ENCODE assay signal across 7 mouse cellular contexts in genomic region chr17:8283526-8284253, GRCm38 (mm10). TPM values are rescaled to one million over a fixed set of nuclear protein-coding genes. Genes with fewer than 3 reads are reported as not detected.
DNase-seq lines count a peak whose midpoint lies in the region; ATAC-seq and TF ChIP-seq lines count a peak whose summit lies in the region.

No protein-coding gene starts in this region.

- peak overlapping the region; percentile 83 for H3K4me3 ChIP-seq in embryonic facial prominence, embryonic 11.5 days (ENCODE audit: low read depth, low read length)
- peak overlapping the region; percentile 73 for H3K4me3 ChIP-seq in kidney, adult 2 months (ENCODE audit: insufficient read depth, low read depth, low read length)
- peak overlapping the region; percentile 83 for H3K4me3 ChIP-seq in limb, embryonic 12.5 days (replicated peaks)
- H3K4me3 ChIP-seq in midbrain, embryonic 15.5 days, result peak overlapping the region; percentile 93
- peak overlapping the region; percentile 91 for H3K4me3 ChIP-seq in spleen, adult 2 months (ENCODE audit: extremely low read depth, insufficient read depth, insufficient read length)

- under 1% methylated on average over 68 of the region's 77 CpGs for WGBS in embryonic facial prominence, embryonic 11.5 days
- under 1% methylated on average over 77 of the region's 77 CpGs for WGBS in kidney, adult 2 months
- WGBS in limb, embryonic 12.5 days, result under 1% methylated on average over 77 of the region's 77 CpGs
- WGBS in midbrain, embryonic 15.5 days, result under 1% methylated on average over 77 of the region's 77 CpGs
- under 1% methylated on average over 77 of the region's 77 CpGs for WGBS in spleen, adult 2 months

- no peaks in the 10 kb centered on the region; the same call in 1 of the 2 replicates for H3K27me3 ChIP-seq in embryonic facial prominence, embryonic 11.5 days (ENCODE audit: control insufficient read depth, insufficient read depth, low read length)
- no peaks in the 10 kb centered on the region for H3K27me3 ChIP-seq in kidney, adult 2 months (replicated peaks; ENCODE audit: control insufficient read depth, insufficient read depth, low read length)
- peaks cover 5% of the 10 kb centered on the region; the same call in 1 of the 2 replicates for H3K27me3 ChIP-seq in limb, embryonic 12.5 days
- no peaks in the 10 kb centered on the region for H3K27me3 ChIP-seq in midbrain, embryonic 15.5 days (replicated peaks)
- no peaks in the 10 kb centered on the region for H3K27me3 ChIP-seq in spleen, adult 2 months (ENCODE audit: control insufficient read depth, insufficient read depth, low read length)

- DNase-seq in adrenal gland, postnatal 14 days, result peak; percentile 98
- DNase-seq in embryonic facial prominence, embryonic 11.5 days (ENCODE audit: low spot score), result peak; percentile 96
- DNase-seq in heart, adult 18-20 months, result peak; percentile 95 to 98
- DNase-seq in kidney, adult 2 months, result peak; percentile 98
- peak; percentile 90 to 95 for DNase-seq in spleen, adult 2 months (ENCODE audit: low read depth in 1 of 2, low spot score in 2 of 2)

- TF ChIP-seq POLR2A in kidney, adult 2 months (IDR thresholded peaks at IDR 0.05; ENCODE audit: low read depth, low read length), result peak; percentile 92
- TF ChIP-seq POLR2A in spleen, adult 2 months (IDR thresholded peaks at IDR 0.05; ENCODE audit: low read depth, low read length), result peak; percentile 61

- H3K36me3 ChIP-seq in embryonic facial prominence, embryonic 11.5 days (replicated peaks; ENCODE audit: control insufficient read depth, insufficient read depth, low read depth, low read length), result no peaks in the 10 kb centered on the region
- no peaks in the 10 kb centered on the region; the same call in 1 of the 2 replicates for H3K36me3 ChIP-seq in kidney, adult 2 months (ENCODE audit: control insufficient read depth, insufficient read depth, low read length)
- H3K36me3 ChIP-seq in limb, embryonic 12.5 days, result no peaks in the 10 kb centered on the region
- H3K36me3 ChIP-seq in midbrain, embryonic 15.5 days (replicated peaks), result no peaks in the 10 kb centered on the region
- H3K36me3 ChIP-seq in spleen, adult 2 months (ENCODE audit: control insufficient read depth, insufficient read depth, low read length), result no peaks in the 10 kb centered on the region

- peak; percentile 97 for ATAC-seq in embryonic facial prominence, embryonic 11.5 days (replicated peaks; ENCODE audit: insufficient number of reproducible peaks, low FRiP score, low TSS enrichment, low read depth)
- ATAC-seq in limb, embryonic 12.5 days (ENCODE audit: insufficient number of reproducible peaks, insufficient read depth, low FRiP score, low TSS enrichment, low read depth), result peak; percentile 98
- peak; percentile 99 for ATAC-seq in midbrain, embryonic 15.5 days (replicated peaks)

- peak overlapping the region; percentile 72 for H3K27ac ChIP-seq in embryonic facial prominence, embryonic 11.5 days (replicated peaks; ENCODE audit: low read depth, low read length)
- H3K27ac ChIP-seq in kidney, adult 2 months (ENCODE audit: insufficient read depth, low read depth, low read length), result peak overlapping the region; percentile 100
- peak overlapping the region; percentile 94 for H3K27ac ChIP-seq in limb, embryonic 12.5 days
- H3K27ac ChIP-seq in midbrain, embryonic 15.5 days, result peak overlapping the region; percentile 92
- peak overlapping the region; percentile 88 for H3K27ac ChIP-seq in spleen, adult 2 months (ENCODE audit: insufficient read depth, low read length)

- peak overlapping the region; percentile 74 for H3K9ac ChIP-seq in embryonic facial prominence, embryonic 11.5 days (replicated peaks; ENCODE audit: low read length)
- H3K9ac ChIP-seq in limb, embryonic 12.5 days (replicated peaks), result peak overlapping the region; percentile 79
- peak overlapping the region; percentile 77 for H3K9ac ChIP-seq in midbrain, embryonic 15.5 days

- TF ChIP-seq CTCF in kidney, adult 2 months (conservative IDR thresholded peaks at IDR 0.05; ENCODE audit: insufficient read depth, insufficient read length, low read depth, low read length), result no peak; the same call in 1 of the 2 replicates
- TF ChIP-seq CTCF in spleen, adult 2 months (IDR thresholded peaks at IDR 0.05; ENCODE audit: extremely low read depth, insufficient read depth, insufficient read length, insufficient replicate concordance), result peak; percentile 12; the same call in 1 of the 2 replicates

- no peaks in the 10 kb centered on the region for H3K9me3 ChIP-seq in embryonic facial prominence, embryonic 11.5 days (replicated peaks; ENCODE audit: control insufficient read depth, low read length)
- no peaks in the 10 kb centered on the region for H3K9me3 ChIP-seq in limb, embryonic 12.5 days
- H3K9me3 ChIP-seq in midbrain, embryonic 15.5 days, result no peaks in the 10 kb centered on the region

- no peaks in the 10 kb centered on the region for H3K4me1 ChIP-seq in embryonic facial prominence, embryonic 11.5 days (ENCODE audit: control insufficient read depth, insufficient read depth, low read length)
- peaks cover 13% of the 10 kb centered on the region for H3K4me1 ChIP-seq in kidney, adult 2 months (ENCODE audit: control insufficient read depth, insufficient read depth, low read length)
- peaks cover 16% of the 10 kb centered on the region for H3K4me1 ChIP-seq in limb, embryonic 12.5 days (replicated peaks)
- H3K4me1 ChIP-seq in midbrain, embryonic 15.5 days, result peaks cover 22% of the 10 kb centered on the region
- H3K4me1 ChIP-seq in spleen, adult 2 months (ENCODE audit: control insufficient read depth, insufficient read depth, insufficient read length), result peaks cover 5% of the 10 kb centered on the region

- peak overlapping the region; percentile 99 for H3K4me2 ChIP-seq in embryonic facial prominence, embryonic 11.5 days (ENCODE audit: low read depth, low read length)
- peak overlapping the region; percentile 100 for H3K4me2 ChIP-seq in limb, embryonic 12.5 days
- H3K4me2 ChIP-seq in midbrain, embryonic 15.5 days, result peak overlapping the region; percentile 92

RNA-seq across cellular contexts. Expression of gene Mpc1, which starts 1.0 kb away (rescaled TPM):
- total RNA-seq in adrenal gland, postnatal 14 days (2021), result 356 and 378 TPM in 2 replicates
- 106 and 124 TPM in 2 replicates for polyA plus RNA-seq in embryonic facial prominence, embryonic 11.5 days (2014; fragmentation: Nextera tagmentation; extraction: Ambion mirVana)
- 100 to 1,000 TPM; 873 to 884 TPM for total RNA-seq in heart, adult 18-20 months (2021)
- 519 and 608 TPM in 2 replicates for polyA plus RNA-seq in kidney, adult 2 months (2012; rRNA removed)
- polyA plus RNA-seq in limb, embryonic 12.5 days (2016; fragmentation: Nextera tagmentation; extraction: Ambion mirVana), result 106 and 119 TPM in 2 replicates
- 263 and 274 TPM in 2 replicates for polyA plus RNA-seq in midbrain, embryonic 15.5 days (2015; fragmentation: Nextera tagmentation; extraction: Ambion mirVana)
- polyA plus RNA-seq in spleen, adult 2 months (2012; rRNA removed), result 24.5 and 25.6 TPM in 2 replicates

RNA-seq across cellular contexts. Expression of gene Sft2d1, which starts 27.2 kb away (rescaled TPM):
- 37.7 and 40.5 TPM in 2 replicates for total RNA-seq in adrenal gland, postnatal 14 days (2021)
- 47.5 and 48.3 TPM in 2 replicates for polyA plus RNA-seq in embryonic facial prominence, embryonic 11.5 days (2014; fragmentation: Nextera tagmentation; extraction: Ambion mirVana)
- total RNA-seq in heart, adult 18-20 months (2021), result 10 to 100 TPM; 16.4 to 17.8 TPM
- polyA plus RNA-seq in kidney, adult 2 months (2012; rRNA removed), result 70.2 and 76.1 TPM in 2 replicates
- 58.7 and 62.4 TPM in 2 replicates for polyA plus RNA-seq in limb, embryonic 12.5 days (2016; fragmentation: Nextera tagmentation; extraction: Ambion mirVana)
- polyA plus RNA-seq in midbrain, embryonic 15.5 days (2015; fragmentation: Nextera tagmentation; extraction: Ambion mirVana), result 191 and 200 TPM in 2 replicates
- polyA plus RNA-seq in spleen, adult 2 months (2012; rRNA removed), result 61.4 and 81.8 TPM in 2 replicates

RNA-seq across cellular contexts. Expression of gene Ccr6, which starts 47.8 kb away (rescaled TPM):
- total RNA-seq in adrenal gland, postnatal 14 days (2021), result 3.8 TPM in 1 of 2 replicates, not detected in the other
- polyA plus RNA-seq in embryonic facial prominence, embryonic 11.5 days (2014; fragmentation: Nextera tagmentation; extraction: Ambion mirVana), result not detected in 2 replicates
- 1 to 10 TPM in 1 of 2 experiments, not detected in 1; 1.3 TPM for total RNA-seq in heart, adult 18-20 months (2021)
- 0.08 and 2.2 TPM in 2 replicates for polyA plus RNA-seq in kidney, adult 2 months (2012; rRNA removed)
- polyA plus RNA-seq in limb, embryonic 12.5 days (2016; fragmentation: Nextera tagmentation; extraction: Ambion mirVana), result not detected in 2 replicates
- polyA plus RNA-seq in midbrain, embryonic 15.5 days (2015; fragmentation: Nextera tagmentation; extraction: Ambion mirVana), result not detected in 2 replicates
- polyA plus RNA-seq in spleen, adult 2 months (2012; rRNA removed), result 43.7 and 44.4 TPM in 2 replicates

RNA-seq across cellular contexts. Expression of gene Prr18, which starts 53.6 kb away (rescaled TPM):
- 0.33 and 0.41 TPM in 2 replicates for total RNA-seq in adrenal gland, postnatal 14 days (2021)
- polyA plus RNA-seq in embryonic facial prominence, embryonic 11.5 days (2014; fragmentation: Nextera tagmentation; extraction: Ambion mirVana), result 0.31 and 0.49 TPM in 2 replicates
- total RNA-seq in heart, adult 18-20 months (2021), result under 1 TPM; 0.25 to 0.26 TPM
- polyA plus RNA-seq in kidney, adult 2 months (2012; rRNA removed), result 0.05 and 0.14 TPM in 2 replicates
- polyA plus RNA-seq in limb, embryonic 12.5 days (2016; fragmentation: Nextera tagmentation; extraction: Ambion mirVana), result 0.54 and 0.60 TPM in 2 replicates
- polyA plus RNA-seq in midbrain, embryonic 15.5 days (2015; fragmentation: Nextera tagmentation; extraction: Ambion mirVana), result 19.1 and 19.9 TPM in 2 replicates
- 0.28 and 0.42 TPM in 2 replicates for polyA plus RNA-seq in spleen, adult 2 months (2012; rRNA removed)

Comparison
In these comparisons a context has a peak if more than half of its experiments do, and no peak if none do; other contexts are left out.
1. Peak in every context shown above with its lines: DNase-seq, ATAC-seq, H3K4me3 ChIP-seq and H3K27ac ChIP-seq.
2. RNA of gene Ccr6, which starts 47.8 kb away (polyA plus RNA-seq): 43.7 to 44.4 TPM in spleen, adult 2 months; 0.08 to 2.2 TPM in kidney, adult 2 months, not detected in embryonic facial prominence, embryonic 11.5 days, not detected in limb, embryonic 12.5 days and not detected in midbrain, embryonic 15.5 days; every median in the first group is over 10 times any median in the second.